Mouse (Mus musculus) neutrophil, adult 59 days (primary cell): ENCODE measurements around the gene Unc79. TPM values are rescaled to one million over a fixed set of nuclear protein-coding genes. Genes with fewer than 3 reads are reported as not detected.

Experiments
- total RNA-seq, 2 experiments: library from RNA; stranded (reverse); gene quantifications; 1 replicate in 1 of 2; 2 replicates in 1 of 2; pipeline ENCODE4 v1.2.4; 2023

Unc79 gene
- total RNA-seq, result not detected

DNA sequence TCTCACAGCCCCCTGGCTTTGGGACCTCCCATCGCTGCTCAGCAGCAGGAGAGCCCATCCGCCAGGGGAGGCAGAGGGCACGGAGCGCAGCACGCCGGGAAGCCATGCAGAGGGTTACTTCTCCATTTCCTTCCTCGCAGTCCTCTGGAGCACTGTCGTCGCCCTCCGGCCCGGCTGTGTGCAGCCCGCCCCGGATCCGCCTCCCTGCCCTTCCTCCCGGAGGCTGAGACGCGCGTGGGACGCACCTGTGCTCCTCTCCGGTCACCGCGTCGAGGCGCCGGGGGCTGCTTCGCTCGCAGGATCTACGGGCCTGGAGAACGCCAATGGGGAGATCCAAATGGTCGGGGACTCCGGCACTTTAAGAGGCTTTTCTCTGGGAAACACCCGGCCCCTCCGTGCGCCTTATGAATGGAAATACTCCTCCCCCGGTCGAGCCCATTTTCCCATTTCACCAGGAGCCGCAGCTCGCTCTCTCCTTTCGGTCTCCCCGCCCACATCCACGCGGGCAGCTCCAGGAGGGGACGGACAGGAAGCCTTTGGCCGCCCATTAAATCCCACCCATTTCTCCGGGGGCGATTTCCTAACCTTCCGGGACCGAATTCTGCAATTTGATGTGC lies at the start of gene Unc79:
Unc79 (plus strand) TSS at position 82 of the 617 bp plus-strand sequence.

DNA sequence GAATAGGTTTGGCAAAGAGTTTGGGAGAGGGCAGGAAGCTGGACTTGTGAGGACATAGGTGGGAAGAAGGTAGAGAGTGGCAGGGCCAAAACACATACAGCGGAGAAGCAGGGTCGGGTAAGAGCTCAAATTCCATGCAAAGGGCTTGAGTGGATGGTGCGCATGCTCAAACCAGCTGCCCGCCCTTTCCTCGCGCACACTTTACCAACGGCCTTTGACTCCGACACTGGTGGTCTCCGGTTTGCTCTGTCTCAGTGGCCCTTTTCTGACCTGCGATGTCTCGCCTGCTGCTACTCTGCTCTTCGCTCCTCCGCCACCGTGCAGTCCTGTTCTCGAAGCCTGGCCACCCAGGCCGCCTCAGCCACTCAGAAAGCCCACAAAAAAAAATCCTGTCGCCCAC lies 49.6 kb upstream of the Unc79 start, which contains the start of gene Cox8c:
Cox8c (plus strand) TSS at position 226 of the 400 bp plus-strand sequence.

Other genes with a start within 250 kb of the Unc79 start
- 10 to 100 TPM; 36.2 to 39.1 TPM for gene Itpk1, start 243.9 kb upstream of the Unc79 start, total RNA-seq
- gene Moap1, start 205.2 kb upstream of the Unc79 start, total RNA-seq, result 1 to 10 TPM; 4.4 to 6.1 TPM
- 10 to 100 TPM; 13.9 to 15.3 TPM for gene Tmem251, start 205.1 kb upstream of the Unc79 start, total RNA-seq
- not detected for gene Gm28051, start 191.1 kb upstream of the Unc79 start, total RNA-seq
- gene Gon7, start 191.1 kb upstream of the Unc79 start, total RNA-seq, result 10 to 100 TPM; 16.7 to 16.9 TPM
- 10 to 100 TPM; 13.9 to 15.4 TPM for gene Ubr7, start 190.9 kb upstream of the Unc79 start, total RNA-seq
- gene Gm20604, start 190.2 kb upstream of the Unc79 start, total RNA-seq, result 1 to 10 TPM; 6.1 to 6.8 TPM
- gene Btbd7, start 70.4 kb upstream of the Unc79 start, total RNA-seq, result 10 to 100 TPM; 35.7 to 38.0 TPM
- gene Cox8c, start 49.5 kb upstream of the Unc79 start, total RNA-seq, result not detected